Mouse (Mus musculus) spleen, adult 2 months (tissue): ENCODE measurements around the gene Tesmin. TPM values are rescaled to one million over a fixed set of nuclear protein-coding genes. Genes with fewer than 3 reads are reported as not detected.

Source experiments
- DNase-seq, 2 experiments: peaks; one replicate each; pipeline versions ENCODE4 v3.0.0 to v3.0.0-alpha.2; 2012 to 2021; ENCODE audit warnings: low spot score in 2 of 2, low read depth in 1 of 2
- H3K27ac ChIP-seq: fragments of 200-500 bp; 2 replicates; pipeline ENCODE4 v1.5.1; 2012; ENCODE audit warnings: low read length, inconsistent platforms; ENCODE audit not compliant: insufficient read depth
- H3K27me3 ChIP-seq: fragments of 200-500 bp; 2 replicates; pipeline ENCODE4 v1.6.1; 2012; ENCODE audit warnings: mild to moderate bottlenecking, moderate library complexity, low read length, inconsistent platforms; ENCODE audit not compliant: control insufficient read depth, insufficient read depth
- H3K36me3 ChIP-seq: fragments of 200-500 bp; 2 replicates; pipeline ENCODE4 v1.6.1; 2012; ENCODE audit warnings: mild to moderate bottlenecking, low read length, inconsistent platforms; ENCODE audit not compliant: control insufficient read depth, insufficient read depth
- H3K4me1 ChIP-seq: fragments of 200-500 bp; 2 replicates; pipeline ENCODE4 v1.6.1; 2011; ENCODE audit warnings: inconsistent platforms; ENCODE audit not compliant: control insufficient read depth, insufficient read depth, insufficient read length
- H3K4me3 ChIP-seq: fragments of 200-500 bp; 2 replicates; pipeline ENCODE4 v1.5.1; 2011; ENCODE audit warnings: mild to moderate bottlenecking, inconsistent platforms; ENCODE audit not compliant: insufficient read depth, insufficient read length; ENCODE audit errors: extremely low read depth
- CTCF ChIP-seq: fragments of 200-500 bp; IDR thresholded peaks from 2 replicates; pipeline ENCODE4 v1.5.1; 2011; ENCODE audit warnings: mild to moderate bottlenecking, inconsistent platforms; ENCODE audit not compliant: insufficient read depth, insufficient read length, insufficient replicate concordance; ENCODE audit errors: extremely low read depth
- POLR2A ChIP-seq: fragments of 200-500 bp; IDR thresholded peaks from 2 replicates; pipeline ENCODE4 v1.6.1; 2011; ENCODE audit warnings: low read depth, low read length, inconsistent platforms
- WGBS: fragments of 180-500 bp; shearing (Covaris S2); methylation state at CpG from one replicate; pipeline ENCODE4 v1.1.7; 2018; 5-methylcytosine and 5-hydroxymethylcytosine counted together
- polyA plus RNA-seq: library from polyadenylated mRNA; depleted of rRNA; stranded (reverse); fragments of >200 nt; gene quantifications from 2 replicates; pipeline ENCODE4 v1.2.3, GENCODE M21; 2012; rRNA removed

The Tesmin gene
- 0.43 and 0.74 TPM in 2 replicates for polyA plus RNA-seq

DNA sequence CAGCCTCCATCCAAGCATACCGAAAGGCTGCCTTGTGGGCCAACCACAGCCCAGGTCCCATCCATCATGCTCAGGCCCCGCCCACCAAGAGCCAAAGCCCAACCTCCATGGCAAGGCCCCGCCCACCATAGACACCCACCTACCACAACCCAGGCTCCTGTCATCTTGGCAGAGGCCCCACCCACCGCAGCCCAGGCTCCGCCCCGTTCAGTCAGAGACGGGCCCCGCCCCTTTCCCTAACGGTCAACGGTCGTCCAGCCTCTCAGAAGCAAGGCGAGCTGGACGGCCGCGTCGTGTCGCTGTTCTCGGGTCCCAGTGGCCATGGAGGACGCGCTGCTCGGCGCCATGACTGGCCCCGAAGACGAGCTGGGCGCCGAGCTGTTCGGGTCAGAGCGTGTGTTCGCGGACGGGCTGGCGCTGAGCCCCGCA, at the start of gene Tesmin:
TSS of gene Tesmin (plus strand) at position 229 of the 429 bp plus-strand sequence.
- no peaks in the 10 kb centered on the region for H3K27me3 ChIP-seq
- DNase-seq = peak; percentile 63 to 81
- peak within 1 kb of the TSS; percentile 62 for H3K4me3 ChIP-seq
- H3K36me3 ChIP-seq = peaks cover 9% of the 10 kb centered on the region
- H3K27ac ChIP-seq = peak within 1 kb of the TSS; percentile 71
- peaks cover 2% of the 10 kb centered on the region for H3K4me1 ChIP-seq
- TF ChIP-seq POLR2A (no peak), CTCF (peak; percentile 28; the same call in 1 of the 2 replicates)
- WGBS = 3% methylated on average over 33 of the region's 33 CpGs

DNA sequence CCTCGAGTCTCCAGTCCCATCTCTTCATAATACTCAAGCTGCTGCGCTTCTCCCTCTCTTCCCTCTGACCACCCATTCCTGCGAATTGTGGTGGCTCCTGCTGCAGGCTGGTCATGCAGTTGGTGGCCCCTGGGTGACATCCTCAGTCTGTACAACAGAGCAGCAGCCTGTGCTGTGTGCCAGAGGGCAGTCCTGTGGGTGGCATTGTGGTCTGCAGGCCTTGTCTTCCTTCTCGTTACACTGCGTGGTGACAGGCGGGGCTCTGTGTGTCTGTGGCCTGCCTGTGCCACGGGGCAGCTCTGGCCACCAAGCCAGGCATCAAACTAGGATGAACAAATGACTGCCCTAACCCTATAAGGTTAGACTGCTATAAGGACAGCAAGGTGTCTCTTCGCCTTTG, 49.5 kb upstream of the Tesmin start:
- Histone ChIP-seq H3K4me1 (peaks cover 33% of the 10 kb centered on the region; the same call in 1 of the 2 replicates), H3K4me3 (no peak overlapping the region), H3K27ac (no peak overlapping the region), H3K27me3 (no peaks in the 10 kb centered on the region), H3K36me3 (no peaks in the 10 kb centered on the region)
- DNase-seq = no peak
- TF ChIP-seq CTCF (no peak), POLR2A (no peak)
- 68% methylated on average over 8 of the region's 8 CpGs for WGBS

DNA sequence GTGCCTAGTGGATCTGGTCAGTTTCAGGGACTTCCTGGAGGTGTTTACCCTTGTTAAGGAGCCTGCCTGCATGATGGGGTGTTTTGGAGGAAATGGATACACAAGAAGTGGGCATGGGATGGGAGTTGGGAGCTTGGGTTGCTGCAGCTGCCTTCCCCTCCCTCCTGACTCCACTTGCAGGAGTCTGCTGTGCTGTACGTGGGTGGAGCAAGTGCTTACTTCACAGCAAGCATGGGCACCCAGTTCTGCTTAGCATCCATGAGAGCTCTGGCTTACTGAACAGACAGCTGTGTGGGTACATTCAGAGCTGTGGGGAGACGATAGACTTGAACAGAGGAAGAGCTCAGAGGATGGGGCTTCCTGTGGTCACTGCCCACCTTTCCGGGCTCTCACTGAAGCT, 47.6 kb upstream of the Tesmin start:
- Histone ChIP-seq H3K4me1 (peaks cover 20% of the 10 kb centered on the region; the same call in 1 of the 2 replicates), H3K27me3 (no peaks in the 10 kb centered on the region), H3K27ac (no peak overlapping the region), H3K4me3 (no peak overlapping the region), H3K36me3 (no peaks in the 10 kb centered on the region)
- WGBS = 39% methylated on average over 3 of the region's 3 CpGs
- DNase-seq = no peak
- TF ChIP-seq POLR2A = no peak
- no peak for TF ChIP-seq CTCF

DNA sequence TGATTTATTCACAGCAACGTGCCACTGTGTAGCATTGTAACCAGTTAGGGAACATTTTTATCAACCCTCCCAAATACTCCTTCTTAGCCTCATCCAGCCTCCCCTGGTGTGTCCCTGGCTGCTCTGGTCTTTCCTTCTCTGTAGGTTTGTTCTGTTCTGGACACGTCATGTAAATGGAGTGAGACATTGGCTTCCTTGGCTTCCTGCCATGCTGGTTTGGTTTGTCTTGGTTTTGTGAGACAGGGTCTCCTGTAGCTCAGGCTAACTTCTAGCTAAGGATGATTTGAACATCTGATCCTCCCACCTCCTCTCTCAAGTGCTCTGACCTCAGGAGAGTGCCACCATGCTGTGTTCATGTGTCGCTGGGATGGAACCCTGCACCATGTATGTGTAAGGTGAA, 44.7 kb upstream of the Tesmin start:
- H3K27me3 ChIP-seq = no peaks in the 10 kb centered on the region
- no peak overlapping the region for H3K27ac ChIP-seq
- TF ChIP-seq CTCF (no peak), POLR2A (no peak)
- peaks cover 2% of the 10 kb centered on the region; the same call in 1 of the 2 replicates for H3K4me1 ChIP-seq
- DNase-seq = no peak
- 78% methylated on average over 3 of the region's 3 CpGs for WGBS
- no peaks in the 10 kb centered on the region for H3K36me3 ChIP-seq
- no peak overlapping the region for H3K4me3 ChIP-seq

DNA sequence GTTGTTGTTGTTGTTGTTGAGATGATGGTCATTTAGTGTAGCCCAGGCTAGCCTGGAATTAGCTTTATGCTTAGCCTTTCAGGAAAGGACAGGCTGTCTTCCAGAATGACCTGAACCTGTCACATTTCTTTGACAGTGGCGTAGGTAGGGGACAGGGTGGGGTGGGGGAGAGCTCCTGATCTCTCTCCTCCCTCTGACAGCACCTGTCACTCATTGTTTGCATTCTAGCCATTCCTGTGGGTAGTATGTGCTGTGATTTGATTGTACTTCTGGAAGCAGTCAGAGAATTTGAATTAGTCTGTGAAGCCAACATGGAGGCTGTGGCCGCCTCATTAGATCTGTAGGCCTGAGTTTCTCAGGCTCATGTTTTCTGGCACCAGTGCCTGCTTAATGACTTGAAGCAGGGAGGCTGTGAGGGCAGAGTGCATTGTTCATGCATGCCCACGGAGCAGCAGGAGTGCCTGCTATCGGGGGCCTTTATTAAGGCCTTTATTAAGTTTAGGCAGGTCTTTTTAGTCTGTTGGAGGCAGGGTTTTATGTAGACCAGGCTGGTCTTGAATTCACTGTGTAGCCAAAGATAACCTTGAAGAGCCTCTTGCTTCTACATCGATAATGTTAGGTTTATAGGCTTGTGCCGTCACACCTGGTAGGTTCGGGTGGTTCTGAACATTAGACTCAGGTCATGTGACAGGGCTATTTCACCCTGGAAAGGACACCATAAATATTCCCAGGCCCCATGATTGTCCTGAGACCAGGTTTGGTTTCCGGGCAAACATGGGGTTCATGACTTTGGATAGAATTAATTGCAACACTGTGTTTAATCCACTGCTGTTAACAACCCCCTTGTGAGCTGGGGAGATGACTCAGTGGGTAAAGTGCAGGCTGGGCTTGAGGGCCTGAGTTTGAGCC, 43.8 kb upstream of the Tesmin start:
- TF ChIP-seq POLR2A (no peak), CTCF (no peak)
- Histone ChIP-seq H3K27me3 (no peaks in the 10 kb centered on the region), H3K27ac (no peak overlapping the region), H3K4me1 (no peaks in the 10 kb centered on the region; the same call in 1 of the 2 replicates), H3K4me3 (no peak overlapping the region), H3K36me3 (no peaks in the 10 kb centered on the region; the same call in 1 of the 2 replicates)
- no peak for DNase-seq
- WGBS = 92% methylated on average over 8 of the region's 8 CpGs

DNA sequence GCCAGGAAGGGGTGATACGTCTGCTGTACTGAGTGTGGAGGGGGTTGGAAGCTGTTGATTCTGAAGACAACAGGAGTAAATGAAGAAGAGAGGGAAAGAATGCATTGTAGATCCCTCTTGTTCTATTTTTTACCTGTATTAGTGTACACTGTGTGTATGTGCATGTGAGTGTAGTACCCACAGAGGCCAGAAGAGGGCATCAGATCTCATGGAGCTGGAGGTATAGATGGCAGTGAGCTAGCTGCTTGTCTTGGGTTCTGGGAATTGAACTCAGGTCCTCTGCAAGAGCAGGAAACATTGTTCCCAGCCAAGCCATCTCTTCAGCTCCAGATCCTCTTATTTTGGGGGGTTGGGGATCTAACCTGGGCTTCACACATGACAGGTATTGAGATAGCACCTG, 40.9 kb upstream of the Tesmin start:
- no peak overlapping the region for H3K4me3 ChIP-seq
- WGBS = 92% methylated on average over 1 of the region's 1 CpGs
- H3K4me1 ChIP-seq = no peaks in the 10 kb centered on the region
- H3K36me3 ChIP-seq = peaks cover 1% of the 10 kb centered on the region; the same call in 1 of the 2 replicates
- H3K27me3 ChIP-seq = no peaks in the 10 kb centered on the region
- no peak for TF ChIP-seq CTCF
- no peak for TF ChIP-seq POLR2A
- DNase-seq = no peak
- H3K27ac ChIP-seq = no peak overlapping the region
